Mouse (Mus musculus) large intestine, adult 2 months (tissue): ENCODE measurements around the gene Dnaaf5. TPM values are rescaled to one million over a fixed set of nuclear protein-coding genes. Genes with fewer than 3 reads are reported as not detected.

Source experiments
- DNase-seq: peaks from one replicate; pipeline ENCODE4 v3.0.0-alpha.2; 2012; ENCODE audit warnings: low read depth, low spot score
- WGBS: fragments of 180-500 bp; shearing (Covaris S2); methylation state at CpG from one replicate; pipeline ENCODE4 v1.1.7; 2018; 5-methylcytosine and 5-hydroxymethylcytosine counted together
- polyA plus RNA-seq: library from polyadenylated mRNA; depleted of rRNA; stranded (reverse); fragments of >200 nt; gene quantifications from 2 replicates; pipeline ENCODE4 v1.2.3, GENCODE M21; 2012

The Dnaaf5 gene
- polyA plus RNA-seq, 1 experiment, result 9.7 TPM

DNA sequence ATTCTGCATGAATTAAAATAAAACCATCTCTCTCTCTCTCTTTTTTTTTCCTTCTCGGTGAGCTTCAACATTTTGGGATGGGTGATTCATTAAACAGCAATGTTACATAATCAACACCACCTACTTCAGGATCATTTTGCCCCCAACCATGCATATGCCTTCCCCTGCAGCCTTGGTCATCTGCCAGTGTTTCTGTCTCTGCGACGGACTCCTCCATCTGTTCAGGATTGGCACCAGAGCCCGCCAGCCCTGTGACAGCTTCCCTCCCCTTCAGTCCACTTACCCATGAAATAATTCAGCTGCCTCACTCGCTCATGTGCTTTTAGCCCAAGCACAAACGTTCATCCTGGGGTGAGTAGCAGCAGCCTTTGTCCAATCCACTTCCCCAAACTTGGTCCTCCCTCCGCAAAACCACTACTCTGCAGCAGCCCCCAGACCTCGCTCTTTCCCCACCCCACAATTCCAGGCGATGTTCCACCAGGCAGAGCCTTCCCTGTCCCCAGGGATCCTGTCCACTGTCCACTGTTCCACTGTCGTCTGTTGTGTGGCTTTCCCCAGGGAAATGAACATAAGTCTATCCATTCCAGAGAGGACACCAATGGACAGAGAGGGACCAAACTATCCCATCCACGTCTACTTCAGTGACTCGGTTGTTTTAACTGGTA, 11.6 kb upstream of the Dnaaf5 start:
- WGBS, result 55% methylated on average over 12 of the region's 12 CpGs

GRCm38 (mm10) chr5:139138926-139139472, 11.0 kb upstream of the Dnaaf5 start:
- WGBS, result 35% methylated on average over 8 of the region's 8 CpGs
- peak; percentile 22 for DNase-seq

More for the DNA sequence above, 11.6 kb upstream of the Dnaaf5 start:
- no peak for DNase-seq

DNA sequence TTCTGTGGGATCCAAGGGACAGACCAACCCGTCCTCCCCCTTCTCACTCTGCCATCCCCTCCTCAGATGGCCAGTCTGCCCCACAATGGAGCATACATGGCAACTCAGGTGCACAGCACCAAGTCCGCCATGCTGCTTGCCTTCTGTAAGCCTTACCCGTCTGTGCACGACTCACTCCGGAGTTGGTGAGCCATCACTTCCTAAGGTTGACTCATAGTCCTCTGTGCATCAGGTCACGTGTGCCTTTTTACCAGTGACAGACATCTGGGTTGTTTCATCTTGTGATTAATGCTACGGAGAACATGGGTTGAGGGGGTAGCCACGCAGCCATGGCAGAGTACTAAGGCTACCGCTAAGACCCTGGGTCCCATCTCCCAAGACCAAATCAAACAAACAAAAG, 9.4 kb upstream of the Dnaaf5 start:
- DNase-seq, result no peak
- WGBS, result 82% methylated on average over 9 of the region's 9 CpGs

- WGBS, result 58% methylated on average over 5 of the region's 5 CpGs
- DNase-seq, result no peak
Observed at GRCm38 (mm10) chr5:139141326-139141725, 8.7 kb upstream of the Dnaaf5 start.

- no peak for DNase-seq
- 77% methylated on average over 3 of the region's 3 CpGs for WGBS
Observed at GRCm38 (mm10) chr5:139143890-139144289, 6.1 kb upstream of the Dnaaf5 start.

DNA sequence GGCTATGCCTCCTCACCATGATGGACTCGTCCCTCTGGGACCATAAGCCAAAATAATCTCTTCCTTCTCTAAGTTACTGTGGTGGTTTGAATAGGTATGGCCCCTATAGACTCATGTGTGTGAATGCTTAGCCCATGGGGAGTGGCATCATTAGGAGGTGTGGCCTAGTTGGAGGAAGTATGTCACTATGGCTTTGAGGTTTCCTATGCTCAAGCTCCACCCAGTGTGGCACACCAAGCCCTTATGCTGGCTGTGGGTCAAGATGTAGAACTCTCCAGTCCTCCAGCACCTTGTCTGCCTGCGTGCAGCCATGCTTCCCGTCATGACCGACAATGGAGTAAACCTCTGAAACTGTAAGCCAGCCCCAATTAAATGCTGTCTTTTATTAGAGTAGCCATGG, 4.3 kb upstream of the Dnaaf5 start:
- WGBS, result 94% methylated on average over 4 of the region's 4 CpGs
- DNase-seq, result no peak

DNA sequence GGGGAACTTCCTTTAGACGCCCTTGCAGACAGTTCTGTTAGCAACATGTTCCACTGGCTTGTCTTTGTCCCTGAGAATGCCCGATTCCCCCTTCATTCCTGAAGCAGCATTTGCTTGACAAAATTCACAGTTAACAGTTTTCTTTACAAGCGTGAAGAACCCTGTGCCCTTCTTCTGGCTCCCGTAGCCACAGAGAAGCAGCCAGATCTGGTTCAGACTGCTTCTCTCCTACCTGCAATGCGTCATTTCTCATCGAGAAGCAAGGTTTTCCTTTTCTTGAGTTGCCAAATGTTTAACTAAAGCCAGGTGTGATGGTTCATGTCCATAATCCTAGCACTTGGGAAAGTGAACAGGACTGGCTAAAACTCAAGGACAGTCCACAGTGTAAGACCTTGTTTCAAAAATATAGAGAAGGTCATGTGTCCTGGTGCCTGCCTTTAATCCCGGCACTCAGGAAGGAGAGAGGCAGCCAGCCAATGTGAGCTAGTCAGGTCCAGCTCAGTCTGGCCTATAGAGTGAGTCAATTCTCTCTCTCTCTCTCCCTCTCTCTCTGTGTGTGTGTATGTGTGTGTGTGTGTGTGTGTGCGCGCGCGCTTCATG, 3.4 kb upstream of the Dnaaf5 start:
- 91% methylated on average over 11 of the region's 11 CpGs for WGBS
- DNase-seq, result no peak

GRCm38 (mm10) chr5:139147178-139148078, 2.6 kb upstream of the Dnaaf5 start:
- WGBS, result 91% methylated on average over 14 of the region's 14 CpGs

DNA sequence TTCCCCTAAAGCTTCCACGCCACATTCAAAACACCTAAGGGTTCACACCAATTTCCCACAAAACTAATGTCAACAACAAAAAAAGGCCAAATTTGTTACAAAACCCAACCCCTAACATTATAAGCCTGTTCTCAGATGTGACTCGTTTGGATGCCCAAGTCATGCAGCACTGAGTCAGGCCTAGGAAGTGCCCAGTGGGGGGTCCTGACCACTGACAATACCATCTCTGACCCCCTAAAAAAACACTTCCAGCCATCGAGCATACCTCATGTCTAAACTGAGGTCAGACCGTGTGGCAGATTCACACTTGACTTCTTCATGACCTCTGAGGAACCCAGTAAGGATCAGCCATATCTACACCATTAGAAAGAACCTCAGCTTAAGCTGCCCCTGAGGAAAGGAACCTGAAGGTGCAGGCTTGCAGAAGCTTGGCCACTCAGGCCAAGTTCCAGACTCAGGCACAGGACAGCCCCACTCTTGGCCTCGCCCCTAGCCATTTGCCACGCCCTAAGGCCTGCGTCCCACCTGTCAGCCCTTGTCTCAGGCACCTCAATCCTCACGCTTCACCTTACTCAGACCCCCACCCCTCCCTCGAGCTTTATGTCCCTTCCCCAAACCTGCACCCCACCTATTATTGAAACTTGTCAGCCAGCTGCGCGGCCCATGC, 884 bp upstream of the Dnaaf5 start:
- no peak for DNase-seq
- 16% methylated on average over 11 of the region's 11 CpGs for WGBS

More at GRCm38 (mm10) chr5:139147178-139148078, 2.6 kb upstream of the Dnaaf5 start:
- no peak for DNase-seq

GRCm38 (mm10) chr5:139150603-139151031, 594 bp downstream of the Dnaaf5 start:
- DNase-seq, result no peak
- WGBS, result under 1% methylated on average over 45 of the region's 45 CpGs

GRCm38 (mm10) chr5:139160899-139161298, 10.9 kb downstream of the Dnaaf5 start:
- DNase-seq, result no peak
- WGBS, result 77% methylated on average over 8 of the region's 8 CpGs

- WGBS, result 88% methylated on average over 10 of the region's 10 CpGs
- DNase-seq, result no peak
Observed at GRCm38 (mm10) chr5:139161632-139162031, 11.6 kb downstream of the Dnaaf5 start.

- 91% methylated on average over 6 of the region's 6 CpGs for WGBS
- DNase-seq, result no peak
Observed at GRCm38 (mm10) chr5:139166781-139167361, 16.8 kb downstream of the Dnaaf5 start.

GRCm38 (mm10) chr5:139167548-139167947, 17.5 kb downstream of the Dnaaf5 start:
- 87% methylated on average over 1 of the region's 1 CpGs for WGBS
- no peak for DNase-seq

GRCm38 (mm10) chr5:139171929-139172328, 21.9 kb downstream of the Dnaaf5 start:
- 92% methylated on average over 4 of the region's 4 CpGs for WGBS
- no peak for DNase-seq

- WGBS, result 28% methylated on average over 10 of the region's 10 CpGs
- no peak for DNase-seq
Observed at GRCm38 (mm10) chr5:139174141-139174540, 24.1 kb downstream of the Dnaaf5 start.

GRCm38 (mm10) chr5:139174556-139175547, 24.8 kb downstream of the Dnaaf5 start:
- WGBS, result 15% methylated on average over 9 of the region's 10 CpGs
- no peak for DNase-seq
